Mouse (Mus musculus) right cerebral cortex, postnatal 25 days (tissue): Measurements from ENCODE around the gene Vti1a.

Experiments
- DNase-seq: peaks from one replicate; pipeline ENCODE4 v3.0.0; 2022

Vti1a gene

GRCm38 (mm10) chr19:55381343-55381742, 65.2 kb downstream of the Vti1a start:
- DNase-seq: no peak

- DNase-seq: no peak
Measured at GRCm38 (mm10) chr19:55382745-55383144, 66.7 kb downstream of the Vti1a start.

- DNase-seq: no peak
Measured at GRCm38 (mm10) chr19:55384634-55385033, 68.5 kb downstream of the Vti1a start.

- DNase-seq: no peak
Measured at GRCm38 (mm10) chr19:55389019-55389418, 72.9 kb downstream of the Vti1a start.

GRCm38 (mm10) chr19:55390323-55390722, 74.2 kb downstream of the Vti1a start:
- no peak for DNase-seq

- no peak for DNase-seq
Measured at GRCm38 (mm10) chr19:55401638-55402037, 85.5 kb downstream of the Vti1a start.

GRCm38 (mm10) chr19:55408486-55408885, 92.4 kb downstream of the Vti1a start:
- no peak for DNase-seq

GRCm38 (mm10) chr19:55411415-55411814, 95.3 kb downstream of the Vti1a start:
- DNase-seq: no peak

GRCm38 (mm10) chr19:55411894-55412293, 95.8 kb downstream of the Vti1a start:
- no peak for DNase-seq

GRCm38 (mm10) chr19:55414050-55414449, 98.0 kb downstream of the Vti1a start:
- DNase-seq: no peak

GRCm38 (mm10) chr19:55418756-55419155, 102.7 kb downstream of the Vti1a start:
- no peak for DNase-seq

- DNase-seq: no peak
Measured at GRCm38 (mm10) chr19:55419961-55420360, 103.9 kb downstream of the Vti1a start.

- DNase-seq: peak; percentile 72
Measured at GRCm38 (mm10) chr19:55421816-55422215, 105.7 kb downstream of the Vti1a start.

GRCm38 (mm10) chr19:55422311-55423064, 106.4 kb downstream of the Vti1a start:
- DNase-seq: no peak

- DNase-seq: no peak
Measured at GRCm38 (mm10) chr19:55423065-55423716, 107.1 kb downstream of the Vti1a start.

- peak; percentile 77 for DNase-seq
Measured at GRCm38 (mm10) chr19:55423952-55424351, 107.9 kb downstream of the Vti1a start.

GRCm38 (mm10) chr19:55424507-55424906, 108.4 kb downstream of the Vti1a start:
- DNase-seq: no peak

- no peak for DNase-seq
Measured at GRCm38 (mm10) chr19:55440306-55440705, 124.2 kb downstream of the Vti1a start.

- DNase-seq: no peak
Measured at GRCm38 (mm10) chr19:55443618-55444017, 127.5 kb downstream of the Vti1a start.

- DNase-seq: no peak
Measured at GRCm38 (mm10) chr19:55449084-55449483, 133.0 kb downstream of the Vti1a start.

GRCm38 (mm10) chr19:55449506-55449905, 133.4 kb downstream of the Vti1a start:
- DNase-seq: no peak

- no peak for DNase-seq
Measured at GRCm38 (mm10) chr19:55456325-55457091, 140.4 kb downstream of the Vti1a start.

GRCm38 (mm10) chr19:55461963-55462362, 145.9 kb downstream of the Vti1a start:
- DNase-seq: no peak

- no peak for DNase-seq
Measured at GRCm38 (mm10) chr19:55463670-55464069, 147.6 kb downstream of the Vti1a start.
